Mouse (Mus musculus) stomach, adult 2 months (tissue): ENCODE data around the gene Pms2. TPM values are rescaled to one million over a fixed set of nuclear protein-coding genes. Genes with fewer than 3 reads are reported as not detected.

ENCODE experiments used
- polyA plus RNA-seq: library from polyadenylated mRNA; depleted of rRNA; stranded (reverse); fragments of >200 nt; gene quantifications from 2 replicates; pipeline ENCODE4 v1.2.3, GENCODE M21; 2012; rRNA removed

Pms2 gene
- 0.28 and 0.49 TPM in 2 replicates for polyA plus RNA-seq

DNA sequence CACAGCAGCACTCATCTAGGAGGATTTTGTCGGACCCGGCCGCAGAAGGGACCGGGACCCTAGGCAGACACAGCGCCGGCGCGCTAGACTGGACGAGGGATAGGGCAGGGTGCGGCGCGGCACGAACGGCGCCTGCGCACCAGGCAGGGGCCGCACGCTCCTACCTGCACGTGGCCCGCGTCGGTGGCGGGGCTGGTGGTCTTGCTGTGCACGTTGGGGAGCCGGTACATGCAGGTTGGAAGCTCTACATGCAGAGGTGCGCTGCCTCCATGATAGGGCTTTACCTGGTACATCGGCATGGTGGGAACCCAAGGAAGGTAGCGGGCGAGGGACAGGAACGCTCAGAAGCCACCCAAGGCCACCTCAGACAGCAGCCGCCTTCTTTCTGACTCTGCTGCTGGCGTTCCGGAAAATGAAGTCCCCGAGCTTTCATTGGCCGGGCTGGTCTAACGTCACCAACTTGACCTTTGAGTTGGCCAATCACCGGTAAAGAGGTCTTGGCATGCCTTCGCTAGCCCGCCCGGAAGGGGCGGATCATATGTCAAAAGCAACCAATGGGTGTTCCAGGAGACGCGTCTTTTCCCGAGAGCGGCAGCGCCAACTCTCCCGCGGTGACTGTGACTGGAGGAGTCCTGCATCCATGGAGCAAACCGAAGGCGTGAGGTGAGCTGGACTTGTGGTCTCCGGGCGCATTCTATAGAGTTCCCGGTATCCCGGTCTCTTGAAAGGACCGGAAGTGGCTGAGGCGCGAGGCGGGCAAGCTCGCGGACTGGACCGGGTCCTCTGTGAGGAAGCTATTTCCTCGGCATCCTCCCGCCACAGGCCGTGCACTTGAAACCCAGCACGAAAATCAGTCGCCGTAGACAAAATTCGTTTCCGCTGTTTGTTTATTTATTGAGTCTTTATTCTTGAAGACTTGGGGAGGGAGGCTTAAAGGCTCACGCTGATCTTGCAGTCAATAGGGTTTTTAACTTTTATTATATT, at the start of gene Pms2, which contains the start of gene Aimp2:
Gene Pms2, plus strand, starts transcription at position 548 of the 984 bp plus-strand sequence.
Gene Aimp2, minus strand, starts transcription at position 431 of the 984 bp plus-strand sequence.

GRCm38 (mm10) chr5:143897635-143898330, 12.0 kb upstream of the Pms2 start, which contains the start of gene Ankrd61:
Ankrd61 (minus strand) TSS chr5:143897685.

DNA sequence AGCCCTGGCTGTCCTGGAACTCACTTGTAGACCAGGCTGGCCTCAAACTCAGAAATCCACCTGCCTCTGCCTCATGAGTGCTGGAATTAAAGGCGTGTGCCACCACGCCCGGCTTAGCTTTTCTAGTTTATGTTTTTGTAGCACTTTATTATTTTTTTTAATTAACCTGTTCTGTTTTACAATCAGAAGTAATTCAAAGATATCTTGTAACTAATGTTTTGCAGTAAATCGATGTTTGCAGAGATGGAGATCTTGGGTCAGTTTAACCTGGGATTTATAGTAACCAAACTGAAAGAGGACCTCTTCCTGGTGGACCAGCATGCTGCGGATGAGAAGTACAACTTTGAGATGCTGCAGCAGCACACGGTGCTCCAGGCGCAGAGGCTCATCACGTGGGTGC, 18.1 kb downstream of the Pms2 start, which contains the start of gene Gm42421:
Gene Gm42421, plus strand, starts transcription at position 301 of the 400 bp plus-strand sequence.

GRCm38 (mm10) chr5:143932831-143933230, 23.1 kb downstream of the Pms2 start, which contains the start of gene Rsph10b:
Rsph10b (plus strand) TSS chr5:143933035.

Other genes with a start within 250 kb of the Pms2 start
- gene Usp42, start 177.7 kb upstream of the Pms2 start, polyA plus RNA-seq = 2.0 and 2.2 TPM in 2 replicates
- gene Eif2ak1, start 92.2 kb upstream of the Pms2 start, polyA plus RNA-seq = 6.6 and 9.0 TPM in 2 replicates
- 0.03 TPM in 2 replicates for gene Ankrd61, start 12.3 kb upstream of the Pms2 start, polyA plus RNA-seq
- gene Aimp2, start 117 bp upstream of the Pms2 start, polyA plus RNA-seq = 25.5 and 28.3 TPM in 2 replicates
- gene Gm42421, start 18.2 kb downstream of the Pms2 start, polyA plus RNA-seq = not detected in 2 replicates
- not detected in 2 replicates for gene Rsph10b, start 23.1 kb downstream of the Pms2 start, polyA plus RNA-seq
- 0.85 and 2.5 TPM in 2 replicates for gene Ccz1, start 104.9 kb downstream of the Pms2 start, polyA plus RNA-seq
- not detected in 2 replicates for gene Ocm, start 116.7 kb downstream of the Pms2 start, polyA plus RNA-seq
- 6.8 TPM in 2 replicates for gene Lmtk2, start 190.5 kb downstream of the Pms2 start, polyA plus RNA-seq